Mouse (Mus musculus) lung, embryonic 16.5 days (tissue): ENCODE data around the gene Thada. TPM values are rescaled to one million over a fixed set of nuclear protein-coding genes. Genes with fewer than 3 reads are reported as not detected.
"Not testable (repeated sequence)": the region's sequence is repeated elsewhere in the genome, so short reads cannot be mapped to it uniquely, and the experiment has no call there.

Experiments
- ATAC-seq: fragments of 200-750 bp; cut with Nextera tagmentation; 2 replicates; pipeline ENCODE4 v1.8.0; 2017; ENCODE audit warnings: low read depth, mild to moderate bottlenecking, moderate library complexity
- H3K27ac ChIP-seq: fragments of 300-500 bp; sonication (generic); 2 replicates; pipeline ENCODE4 v1.5.1; 2014; ENCODE audit warnings: mild to moderate bottlenecking, control low read depth, low read length
- H3K27me3 ChIP-seq: fragments of 300-500 bp; sonication (generic); 2 replicates; pipeline ENCODE4 v1.6.1; 2014; ENCODE audit warnings: low read depth, low read length, mixed read lengths; ENCODE audit not compliant: control insufficient read depth, insufficient read depth
- H3K36me3 ChIP-seq: fragments of 300-500 bp; sonication (generic); 2 replicates; pipeline ENCODE4 v1.6.1; 2014; ENCODE audit warnings: low read length; ENCODE audit not compliant: control insufficient read depth, insufficient read depth
- H3K4me1 ChIP-seq: fragments of 300-500 bp; sonication (generic); replicated peaks from 2 replicates; pipeline ENCODE4 v1.6.1; 2014; ENCODE audit warnings: low read length, mixed read lengths; ENCODE audit not compliant: control insufficient read depth, insufficient read depth
- H3K4me2 ChIP-seq: fragments of 300-500 bp; sonication (generic); 2 replicates; pipeline ENCODE4 v1.6.1; 2014; ENCODE audit warnings: low read depth, low read length, control low read depth
- H3K4me3 ChIP-seq: fragments of 300-500 bp; sonication (generic); 2 replicates; pipeline ENCODE4 v1.5.1; 2014; ENCODE audit warnings: mild to moderate bottlenecking, low read length, control low read depth
- H3K9ac ChIP-seq: fragments of 300-500 bp; sonication (generic); 2 replicates; pipeline ENCODE4 v1.6.1; 2014; ENCODE audit warnings: low read length, control low read depth
- H3K9me3 ChIP-seq: fragments of 300-500 bp; sonication (generic); 2 replicates; pipeline ENCODE4 v1.6.1; 2016; ENCODE audit warnings: low read length; ENCODE audit not compliant: control insufficient read depth
- WGBS: fragments of 180-500 bp; shearing (Covaris S2); extraction: QIAGEN DNeasy Blood & Tissue Kit; methylation state at CpG from one replicate; pipeline ENCODE4 v1.1.7; 2014; 5-methylcytosine and 5-hydroxymethylcytosine counted together
- polyA plus RNA-seq: library from polyadenylated mRNA; unstranded; fragments of >200 nt; fragmentation: Nextera tagmentation; extraction: Ambion mirVana; gene quantifications from 2 replicates; pipeline ENCODE4 v1.2.1, GENCODE M21; 2015

Thada gene
- polyA plus RNA-seq, 1 experiment from 2014 or later = 8.6 TPM

DNA sequence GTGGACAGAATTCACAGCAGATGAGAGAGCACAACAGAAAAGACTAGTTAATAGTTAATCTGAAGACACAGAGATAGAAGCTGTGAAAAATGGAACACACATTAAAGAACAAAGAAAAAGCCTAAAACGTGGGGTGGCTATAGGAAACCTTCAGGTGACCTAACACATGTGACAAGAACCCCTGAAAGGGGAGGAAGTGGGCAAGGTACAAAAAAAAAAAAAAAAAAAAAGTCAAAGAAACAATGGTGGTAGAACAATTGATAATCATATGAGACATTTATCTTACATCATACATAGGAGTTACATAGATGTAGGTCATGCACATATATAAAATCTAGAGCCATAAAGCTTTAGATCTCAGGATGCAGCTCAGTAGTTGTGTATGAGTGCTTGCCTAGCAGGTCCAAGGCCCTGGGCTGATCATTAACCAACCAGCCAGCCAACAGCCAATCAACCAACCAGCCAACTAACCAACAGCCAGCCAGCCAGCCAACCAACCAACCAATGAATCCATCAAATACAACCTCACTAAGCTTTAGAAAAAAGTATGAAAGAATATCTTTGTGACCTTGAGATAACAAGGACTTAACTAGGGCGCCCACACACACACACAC, 226.2 kb downstream of the Thada start:
- ATAC-seq = no peak
- Histone ChIP-seq H3K4me3 (no peak overlapping the region), H3K27ac (no peak overlapping the region), H3K36me3 (no peaks in the 10 kb centered on the region), H3K9ac (no peak overlapping the region), H3K4me2 (no peak overlapping the region), H3K27me3 (no peaks in the 10 kb centered on the region), H3K4me1 (peaks cover 14% of the 10 kb centered on the region), H3K9me3 (no peaks in the 10 kb centered on the region)
- WGBS = 60% methylated on average over 2 of the region's 2 CpGs

- H3K4me1 ChIP-seq = peaks cover 6% of the 10 kb centered on the region
- no peaks in the 10 kb centered on the region for H3K9me3 ChIP-seq
- 0 out of 2 replicates have a peak, but pooled peaks cover 3% of the 10 kb centered on the region for H3K36me3 ChIP-seq
- no peak overlapping the region for H3K27ac ChIP-seq
- H3K27me3 ChIP-seq = no peaks in the 10 kb centered on the region
- no peak overlapping the region for H3K9ac ChIP-seq
- H3K4me2 ChIP-seq = no peak overlapping the region
- WGBS = 43% methylated on average over 1 of the region's 1 CpGs
- ATAC-seq = no peak
- no peak overlapping the region for H3K4me3 ChIP-seq
These were observed 227.8 kb downstream of the Thada start for GRCm38 (mm10) chr17:84238174-84238573.

GRCm38 (mm10) chr17:84236781-84237557, 229.0 kb downstream of the Thada start:
- 55% methylated on average over 7 of the region's 7 CpGs for WGBS
- Histone ChIP-seq H3K4me2 (no peak overlapping the region), H3K9ac (no peak overlapping the region), H3K4me1 (peaks cover 6% of the 10 kb centered on the region), H3K27ac (no peak overlapping the region), H3K27me3 (no peaks in the 10 kb centered on the region), H3K4me3 (no peak overlapping the region), H3K9me3 (no peaks in the 10 kb centered on the region), H3K36me3 (0 out of 2 replicates have a peak, but pooled peaks cover 3% of the 10 kb centered on the region)
- ATAC-seq = peak; percentile 53

DNA sequence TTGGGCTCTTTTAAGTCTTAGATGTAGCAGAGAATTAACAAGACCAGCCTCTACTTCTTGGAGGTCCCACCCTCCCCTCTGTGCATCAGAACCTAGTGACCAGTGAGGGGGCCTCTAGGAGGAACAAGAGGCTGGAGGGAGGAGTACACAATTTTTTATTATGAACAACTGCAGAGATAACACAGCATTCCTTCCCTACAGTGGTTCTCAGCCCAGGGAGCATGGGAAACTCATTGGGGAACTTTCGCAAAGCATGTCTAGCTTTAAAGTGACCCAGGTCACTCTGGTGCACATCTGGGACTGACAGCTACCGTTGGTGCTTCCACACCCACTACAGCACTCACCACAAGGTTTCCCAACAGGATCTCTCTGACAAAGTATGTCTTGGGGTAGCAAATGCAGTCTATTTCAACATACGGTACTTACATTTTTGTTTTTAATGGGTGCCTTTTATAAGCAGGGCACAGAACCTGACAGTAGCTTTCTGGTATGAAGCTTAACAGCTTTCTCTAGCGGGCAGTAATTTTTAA, 230.5 kb downstream of the Thada start:
- Histone ChIP-seq H3K27me3 (no peaks in the 10 kb centered on the region), H3K27ac (no peak overlapping the region), H3K4me2 (no peak overlapping the region), H3K9me3 (no peaks in the 10 kb centered on the region), H3K36me3 (0 out of 2 replicates have a peak, but pooled peaks cover 3% of the 10 kb centered on the region), H3K4me1 (peaks cover 6% of the 10 kb centered on the region), H3K9ac (no peak overlapping the region), H3K4me3 (no peak overlapping the region)
- WGBS = 77% methylated on average over 4 of the region's 4 CpGs
- ATAC-seq = no peak

- not testable (repeated sequence) for H3K4me2 ChIP-seq, H3K27ac ChIP-seq, H3K9me3 ChIP-seq, H3K9ac ChIP-seq, ATAC-seq, H3K27me3 ChIP-seq, H3K4me3 ChIP-seq, H3K4me1 ChIP-seq, H3K36me3 ChIP-seq
- WGBS = 80% methylated on average over 1 of the region's 4 CpGs
These were observed 231.2 kb downstream of the Thada start for GRCm38 (mm10) chr17:84234785-84235184.

DNA sequence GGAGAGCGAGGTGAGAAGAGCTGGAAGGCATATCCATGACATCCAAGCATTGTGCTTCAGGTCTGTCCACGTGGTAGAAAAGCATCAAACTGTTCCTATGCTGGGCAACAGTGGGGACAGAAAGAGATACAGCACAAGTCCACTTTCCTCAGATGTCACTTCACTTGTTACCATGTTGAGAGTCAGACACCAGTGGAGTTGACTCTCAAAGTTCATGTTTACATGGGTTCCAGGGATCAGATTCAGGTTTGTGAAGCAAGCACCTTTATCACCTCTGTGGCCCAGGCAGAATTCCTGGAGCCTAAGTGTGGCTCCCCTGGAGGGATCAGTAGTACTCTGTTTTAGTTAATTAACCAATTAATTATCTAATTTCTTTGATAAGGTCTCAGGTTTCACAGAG, 232.2 kb downstream of the Thada start:
- no peaks in the 10 kb centered on the region for H3K9me3 ChIP-seq
- H3K4me1 ChIP-seq = peaks cover 6% of the 10 kb centered on the region
- WGBS = 88% methylated on average over 2 of the region's 2 CpGs
- H3K9ac ChIP-seq = no peak overlapping the region
- peaks cover 3% of the 10 kb centered on the region for H3K36me3 ChIP-seq
- no peaks in the 10 kb centered on the region for H3K27me3 ChIP-seq
- H3K27ac ChIP-seq = no peak overlapping the region
- no peak for ATAC-seq
- H3K4me2 ChIP-seq = no peak overlapping the region
- no peak overlapping the region for H3K4me3 ChIP-seq

DNA sequence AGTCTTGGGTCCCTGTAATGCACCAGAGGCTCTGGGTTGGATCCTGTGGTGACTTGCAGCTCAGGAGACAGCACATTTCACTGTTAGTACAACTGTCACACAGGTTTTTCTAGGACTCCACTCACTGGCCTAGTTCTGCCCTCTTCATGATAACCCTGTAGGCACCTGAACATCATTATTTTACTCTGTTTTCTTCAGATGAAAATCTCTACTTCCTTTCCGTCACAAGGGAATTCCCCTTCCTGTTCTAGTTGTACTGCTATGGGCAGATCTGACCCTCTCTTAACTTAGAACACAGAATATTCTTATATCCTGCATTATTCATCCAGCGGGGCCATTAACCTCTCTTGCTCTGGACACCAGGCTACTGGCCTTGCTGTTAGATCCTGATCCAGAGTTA, 234.6 kb downstream of the Thada start:
- no peaks in the 10 kb centered on the region for H3K27me3 ChIP-seq
- no peak overlapping the region for H3K4me3 ChIP-seq
- no peaks in the 10 kb centered on the region for H3K4me1 ChIP-seq
- no peak overlapping the region for H3K4me2 ChIP-seq
- WGBS = 91% methylated on average over 2 of the region's 2 CpGs
- no peaks in the 10 kb centered on the region for H3K9me3 ChIP-seq
- ATAC-seq = no peak
- H3K27ac ChIP-seq = no peak overlapping the region
- no peak overlapping the region for H3K9ac ChIP-seq
- H3K36me3 ChIP-seq = peaks cover 3% of the 10 kb centered on the region

GRCm38 (mm10) chr17:84228223-84228622, 237.8 kb downstream of the Thada start:
- no peaks in the 10 kb centered on the region; the same call in none of the 2 replicates for H3K36me3 ChIP-seq
- no peak overlapping the region for H3K27ac ChIP-seq
- no peaks in the 10 kb centered on the region for H3K4me1 ChIP-seq
- no peaks in the 10 kb centered on the region for H3K9me3 ChIP-seq
- ATAC-seq = no peak
- no peak overlapping the region for H3K9ac ChIP-seq
- H3K4me2 ChIP-seq = no peak overlapping the region
- H3K27me3 ChIP-seq = no peaks in the 10 kb centered on the region
- H3K4me3 ChIP-seq = no peak overlapping the region
- WGBS = 53% methylated on average over 2 of the region's 2 CpGs

GRCm38 (mm10) chr17:84226681-84227080, 239.3 kb downstream of the Thada start:
- Histone ChIP-seq H3K27me3 (no peaks in the 10 kb centered on the region), H3K27ac (no peak overlapping the region), H3K9ac (no peak overlapping the region), H3K4me3 (no peak overlapping the region), H3K36me3 (peaks cover 4% of the 10 kb centered on the region), H3K4me1 (no peaks in the 10 kb centered on the region), H3K4me2 (no peak overlapping the region), H3K9me3 (no peaks in the 10 kb centered on the region)
- WGBS = 60% methylated on average over 6 of the region's 6 CpGs
- no peak for ATAC-seq
